Mouse (Mus musculus) heart, adult 2 months (tissue): Measurements from ENCODE around the gene Ptk6.

ENCODE experiments used
- CTCF ChIP-seq: fragments of 200-600 bp; IDR thresholded peaks from 2 replicates; pipeline ENCODE4 v1.8.1; 2022; ENCODE audit warnings: antibody characterized with exemption, mild to moderate bottlenecking, moderate library complexity
- EP300 ChIP-seq: fragments of 200-500 bp; IDR thresholded peaks from 2 replicates; pipeline ENCODE4 v1.6.1; 2011; ENCODE audit warnings: low read depth, low read length, control low read depth; ENCODE audit not compliant: insufficient read depth
- POLR2A ChIP-seq: fragments of 200-500 bp; IDR thresholded peaks from 2 replicates; pipeline ENCODE4 v1.6.1; 2011; ENCODE audit warnings: mild to moderate bottlenecking, low read depth, low read length, control low read depth; ENCODE audit not compliant: insufficient read depth

- no peak for TF ChIP-seq CTCF
- TF ChIP-seq POLR2A = no peak
- TF ChIP-seq EP300 = no peak
Observed at GRCm38 (mm10) chr2:181212389-181213020, 9.9 kb upstream of the Ptk6 start.
